Mouse (Mus musculus) brown adipose tissue, adult 24 weeks (tissue): ENCODE measurements around the gene Mthfsd. TPM values are rescaled to one million over a fixed set of nuclear protein-coding genes. Genes with fewer than 3 reads are reported as not detected.
A peak's percentile ranks its signal among the peaks of the same experiment; 100 is the strongest.

Experiments
- H3K27ac ChIP-seq: fragments of 200-500 bp; replicated peaks from 2 replicates; pipeline ENCODE4 v1.5.1; 2012; ENCODE audit warnings: low read depth, mild to moderate bottlenecking, low read length
- H3K4me1 ChIP-seq: fragments of 200-500 bp; 2 replicates; pipeline ENCODE4 v1.6.1; 2012; ENCODE audit warnings: low read length, mixed read lengths; ENCODE audit not compliant: control insufficient read depth, insufficient read depth, insufficient read length
- H3K4me3 ChIP-seq: fragments of 200-500 bp; 2 replicates; pipeline ENCODE4 v1.5.1; 2012; ENCODE audit warnings: low read depth, mild to moderate bottlenecking, low read length, moderate library complexity; ENCODE audit not compliant: insufficient read depth
- polyA plus RNA-seq: library from polyadenylated mRNA; stranded (reverse); fragments of >200 nt; gene quantifications from 2 replicates; pipeline ENCODE4 v1.2.4, GENCODE M21; 2012; ENCODE audit not compliant: missing spikeins, insufficient read depth, insufficient read length

Gene Mthfsd
- polyA plus RNA-seq, 1 experiment, result 32.1 TPM

DNA sequence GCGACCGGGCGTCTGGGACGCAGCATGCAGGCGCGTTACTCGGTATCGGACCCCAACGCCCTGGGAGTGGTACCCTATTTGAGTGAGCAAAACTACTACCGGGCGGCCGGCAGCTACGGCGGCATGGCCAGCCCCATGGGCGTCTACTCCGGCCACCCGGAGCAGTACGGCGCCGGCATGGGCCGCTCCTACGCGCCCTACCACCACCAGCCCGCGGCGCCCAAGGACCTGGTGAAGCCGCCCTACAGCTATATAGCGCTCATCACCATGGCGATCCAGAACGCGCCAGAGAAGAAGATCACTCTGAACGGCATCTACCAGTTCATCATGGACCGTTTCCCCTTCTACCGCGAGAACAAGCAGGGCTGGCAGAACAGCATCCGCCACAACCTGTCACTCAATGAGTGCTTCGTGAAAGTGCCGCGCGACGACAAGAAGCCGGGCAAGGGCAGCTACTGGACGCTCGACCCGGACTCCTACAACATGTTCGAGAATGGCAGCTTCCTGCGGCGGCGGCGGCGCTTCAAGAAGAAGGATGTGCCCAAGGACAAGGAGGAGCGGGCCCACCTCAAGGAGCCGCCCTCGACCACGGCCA is 8.5 kb upstream of the Mthfsd start:
- no peak overlapping the region for H3K27ac ChIP-seq
- H3K4me1 ChIP-seq, result no peaks in the 10 kb centered on the region
- H3K4me3 ChIP-seq, result peak overlapping the region; percentile 75

DNA sequence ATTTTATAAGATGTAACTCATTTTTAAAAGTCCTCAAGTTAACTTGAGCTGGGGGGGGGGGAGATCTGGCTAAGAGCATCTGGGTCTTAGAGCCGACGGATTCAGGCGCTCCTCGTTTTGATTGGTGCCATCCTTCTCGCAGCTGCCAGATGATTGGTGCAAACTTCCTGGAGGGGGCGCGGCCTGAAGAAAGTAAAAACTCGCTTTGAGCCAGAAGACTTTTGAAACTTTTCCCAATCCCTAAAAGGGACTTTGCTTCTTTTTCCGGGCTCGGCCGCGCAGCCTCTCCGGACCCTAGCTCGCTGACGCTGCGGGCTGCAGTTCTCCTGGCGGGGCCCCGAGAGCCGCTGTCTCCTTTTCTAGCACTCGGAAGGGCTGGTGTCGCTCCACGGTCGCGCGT is 7.8 kb upstream of the Mthfsd start, which contains the start of gene Foxc2:
Gene Foxc2 (plus strand): TSS at position 224 of the 400 bp plus-strand sequence.
- Histone ChIP-seq H3K4me1 (no peaks in the 10 kb centered on the region), H3K27ac (no peak within 1 kb of the TSS)

DNA sequence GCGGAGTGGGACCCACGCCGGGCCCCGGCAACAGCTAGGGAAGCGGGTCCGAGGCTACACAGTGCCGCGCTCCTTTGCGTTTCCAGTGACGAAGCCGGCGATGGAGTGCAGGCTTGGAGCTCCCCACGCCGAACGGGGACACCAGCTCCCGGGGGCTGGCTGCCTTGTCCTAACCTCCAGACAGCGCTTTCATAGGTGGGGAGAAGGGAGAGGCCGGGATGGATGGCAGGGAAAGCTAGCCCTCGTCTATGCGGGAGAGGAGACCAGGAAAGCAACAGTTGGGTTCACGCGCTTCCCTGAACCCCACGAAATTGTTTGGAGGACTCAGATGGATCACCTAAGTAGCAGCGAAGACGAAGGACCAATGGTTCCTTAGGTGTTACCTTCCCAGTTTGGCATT is 6.9 kb upstream of the Mthfsd start:
- Histone ChIP-seq H3K4me3 (no peak overlapping the region), H3K4me1 (no peaks in the 10 kb centered on the region), H3K27ac (no peak overlapping the region)

More for the DNA sequence above, 7.8 kb upstream of the Mthfsd start, which contains the start of gene Foxc2:
- peak within 1 kb of the TSS; percentile 75 for H3K4me3 ChIP-seq

DNA sequence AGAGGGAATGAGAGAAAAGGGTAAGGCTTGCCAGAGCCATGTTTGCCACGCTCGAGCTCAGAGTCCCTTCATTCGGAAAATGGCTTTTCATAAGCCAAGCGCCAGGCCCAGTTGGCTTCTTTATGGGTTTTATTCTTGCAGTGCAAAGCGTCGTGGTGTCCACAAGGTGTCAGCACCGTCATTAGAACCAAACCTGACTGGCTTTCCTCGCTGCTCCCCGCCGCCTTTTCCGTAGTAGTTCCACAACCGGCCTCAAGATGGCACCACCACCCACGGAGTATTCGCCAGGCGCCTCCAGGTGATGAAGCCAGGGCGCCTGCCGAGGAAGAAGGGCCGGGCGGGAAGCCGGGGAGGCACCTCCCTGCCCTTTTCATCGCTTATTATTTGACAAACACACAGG is 5.1 kb upstream of the Mthfsd start:
- Histone ChIP-seq H3K27ac (no peak overlapping the region), H3K4me1 (no peaks in the 10 kb centered on the region), H3K4me3 (no peak overlapping the region)

DNA sequence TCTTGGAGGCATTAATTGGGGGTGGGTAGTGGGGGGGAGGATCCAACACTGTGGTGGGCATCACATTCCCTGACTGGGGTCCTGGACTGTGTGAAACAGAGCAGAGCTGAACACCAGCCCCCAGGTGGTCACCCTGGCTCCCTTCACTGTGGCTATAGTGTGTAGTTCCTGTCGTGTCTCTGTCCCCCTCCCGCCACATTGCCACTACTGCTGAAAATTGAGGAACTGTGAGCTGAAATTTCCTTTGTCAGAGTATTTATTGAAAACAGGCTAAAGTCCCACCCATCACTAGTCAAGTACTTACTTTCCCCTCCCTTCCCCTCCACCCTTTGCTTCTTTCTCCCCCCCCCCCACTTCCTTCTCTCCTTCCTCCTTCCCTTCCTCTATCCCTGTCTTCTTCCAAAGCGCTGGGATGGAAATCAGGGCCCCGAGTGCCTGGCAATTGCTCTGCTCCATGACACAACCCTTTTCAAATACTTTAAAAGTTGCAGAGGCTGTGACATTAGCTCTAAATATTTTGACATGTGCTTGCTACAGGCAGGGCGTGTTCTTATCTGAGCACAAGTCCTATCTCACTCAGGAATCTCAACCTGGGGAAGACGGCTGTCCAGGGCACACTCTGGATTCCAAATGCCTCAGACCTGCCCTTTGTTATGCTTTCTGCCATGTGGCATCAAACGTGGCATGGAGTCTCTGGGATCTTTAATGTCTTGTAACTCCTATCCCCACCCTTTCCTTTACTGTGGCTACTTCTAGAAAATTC is 3.1 kb upstream of the Mthfsd start:
- Histone ChIP-seq H3K4me3 (no peak overlapping the region), H3K4me1 (no peaks in the 10 kb centered on the region), H3K27ac (no peak overlapping the region)

DNA sequence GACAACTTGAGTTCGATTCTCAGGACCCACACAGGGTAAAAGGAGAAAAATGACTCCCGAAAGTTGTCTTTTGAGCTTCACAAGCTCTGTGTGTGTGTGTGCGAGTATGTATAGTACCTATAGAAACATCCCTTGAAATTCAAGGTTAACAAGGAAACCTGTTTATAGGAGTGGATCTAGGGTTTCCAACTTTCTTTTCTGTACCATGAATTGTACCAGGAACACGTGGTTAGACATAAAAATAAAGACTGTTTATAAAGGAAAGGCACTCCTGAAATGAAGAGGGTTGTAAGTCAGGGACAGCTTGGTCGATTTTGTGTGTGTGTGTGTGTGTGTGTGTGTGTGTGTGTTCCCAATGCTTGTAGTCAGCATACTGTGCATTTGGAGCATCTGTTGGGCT is 465 bp upstream of the Mthfsd start:
- Histone ChIP-seq H3K27ac (peak overlapping the region; percentile 33; the same call in 1 of the 2 replicates), H3K4me1 (no peaks in the 10 kb centered on the region), H3K4me3 (peak overlapping the region; percentile 92)

DNA sequence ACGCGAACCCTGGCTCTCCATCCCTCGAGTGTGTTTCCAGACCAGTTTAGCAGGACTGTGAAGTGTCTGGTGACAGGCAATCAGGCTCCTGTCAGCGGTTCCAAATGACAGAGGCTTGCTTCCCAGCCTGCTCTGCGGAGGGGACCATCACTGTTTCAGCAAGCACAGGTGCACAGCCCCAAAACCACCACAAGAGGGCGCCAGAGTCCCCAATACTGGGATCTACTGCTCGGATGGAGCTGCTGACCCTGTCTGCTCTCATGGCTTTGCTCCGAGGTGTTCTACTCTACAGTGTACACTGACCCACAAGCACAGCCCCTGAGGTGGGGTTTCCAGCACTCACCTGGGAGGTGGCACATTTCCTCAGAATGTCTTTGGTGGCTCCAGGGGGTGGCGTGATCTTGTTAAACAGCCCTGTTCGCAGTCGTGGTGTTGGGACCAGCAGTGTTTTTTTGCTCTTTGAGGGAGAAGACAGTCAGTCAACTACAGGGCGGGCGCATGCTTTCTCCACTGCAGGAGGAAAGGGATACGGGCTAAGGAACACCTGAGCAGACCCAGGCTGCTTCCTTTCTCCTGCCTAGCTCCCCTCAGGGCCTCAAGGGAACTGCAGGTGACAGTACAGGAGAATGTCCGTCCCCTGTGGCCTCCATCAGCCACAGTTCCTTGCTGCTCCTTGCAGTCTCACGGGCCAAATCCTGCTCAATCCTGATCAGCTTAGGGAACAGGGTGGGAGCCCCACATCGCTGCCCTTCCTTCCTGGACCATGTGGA is 4.0 kb downstream of the Mthfsd start:
- Histone ChIP-seq H3K4me3 (no peak overlapping the region), H3K4me1 (no peaks in the 10 kb centered on the region), H3K27ac (no peak overlapping the region)

DNA sequence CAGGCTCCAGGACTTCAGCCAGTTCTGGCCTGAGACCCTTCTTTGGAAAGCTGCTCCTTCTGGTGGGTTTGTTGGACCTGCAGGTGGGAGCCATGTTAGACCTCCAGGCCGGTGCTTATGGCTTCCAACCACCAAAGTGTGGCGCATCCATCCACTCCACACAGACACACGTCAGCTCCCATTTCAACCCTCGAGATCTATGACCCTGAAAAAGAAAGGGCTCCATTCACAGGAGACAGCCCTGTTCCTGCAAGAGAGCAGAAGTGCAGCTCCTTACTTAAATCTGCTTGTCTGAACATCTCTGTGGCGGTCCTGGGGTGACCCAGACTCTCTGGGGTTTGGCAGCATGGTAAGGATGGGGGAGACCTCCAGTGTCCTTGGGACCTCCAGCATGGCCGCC is 14.7 kb downstream of the Mthfsd start:
- Histone ChIP-seq H3K4me3 (no peak overlapping the region), H3K4me1 (no peaks in the 10 kb centered on the region), H3K27ac (no peak overlapping the region)

DNA sequence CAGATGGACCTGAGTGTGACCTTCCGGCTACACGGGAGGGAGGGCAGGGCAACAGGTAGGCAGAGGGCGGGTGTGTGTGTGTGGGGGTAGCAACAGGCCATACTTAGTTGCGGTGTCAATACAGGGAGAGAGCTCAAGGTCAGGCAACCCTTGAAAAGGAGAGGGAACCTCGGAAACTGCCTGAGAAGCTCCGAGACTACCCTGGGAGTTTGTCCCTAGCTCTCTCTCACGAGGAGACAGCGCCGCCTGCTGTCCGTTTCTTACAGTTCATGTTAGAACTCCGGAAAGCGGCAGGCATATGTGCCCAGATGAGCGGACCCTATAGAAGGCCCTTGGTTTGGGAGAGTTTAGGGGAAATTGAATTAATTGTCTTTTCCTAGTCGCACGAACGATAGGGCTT is 15.6 kb downstream of the Mthfsd start:
- H3K4me3 ChIP-seq, result no peak overlapping the region
- no peak overlapping the region for H3K27ac ChIP-seq
- no peaks in the 10 kb centered on the region for H3K4me1 ChIP-seq

DNA sequence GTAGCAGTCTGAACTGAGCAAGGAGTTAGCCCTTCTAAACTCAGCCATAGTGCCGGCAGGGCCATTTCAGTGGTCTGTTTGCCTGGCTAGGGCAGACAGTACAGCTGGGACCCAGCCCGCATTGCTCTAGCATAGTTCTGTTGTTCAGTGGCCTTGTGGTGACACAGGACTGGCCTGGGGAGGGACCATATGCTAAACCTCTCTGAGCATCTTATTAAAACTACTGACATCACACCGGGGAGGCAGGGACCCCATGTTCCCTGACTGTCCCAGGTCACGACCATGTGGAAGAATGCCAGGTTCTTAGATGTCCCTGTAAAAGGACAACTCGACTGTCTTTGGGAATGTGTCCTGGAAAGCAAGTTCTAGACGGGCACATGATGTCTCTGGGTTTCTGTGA is 16.1 kb downstream of the Mthfsd start:
- no peaks in the 10 kb centered on the region for H3K4me1 ChIP-seq
- no peak overlapping the region for H3K4me3 ChIP-seq
- H3K27ac ChIP-seq, result no peak overlapping the region

DNA sequence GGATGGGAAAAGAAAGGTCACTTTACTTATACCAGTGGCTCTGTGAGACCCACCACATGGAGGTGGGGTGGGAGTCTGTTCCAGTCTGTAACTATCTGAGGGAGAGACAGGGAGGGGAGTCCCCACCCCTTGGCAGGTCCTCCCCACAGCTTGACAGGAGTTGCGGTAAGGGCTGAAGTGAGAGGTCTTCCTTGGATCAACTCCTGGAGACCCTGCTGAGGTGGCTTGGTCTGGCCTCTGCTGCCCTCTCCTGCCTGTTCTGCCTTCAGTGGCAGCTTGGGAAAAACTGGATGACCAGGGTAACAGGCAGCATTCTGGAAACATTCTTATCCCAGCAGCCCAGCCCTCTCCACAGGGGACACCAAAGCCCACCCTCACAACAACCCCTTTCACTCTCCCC is 17.5 kb downstream of the Mthfsd start:
- no peaks in the 10 kb centered on the region for H3K4me1 ChIP-seq
- no peak overlapping the region for H3K27ac ChIP-seq
- no peak overlapping the region for H3K4me3 ChIP-seq

DNA sequence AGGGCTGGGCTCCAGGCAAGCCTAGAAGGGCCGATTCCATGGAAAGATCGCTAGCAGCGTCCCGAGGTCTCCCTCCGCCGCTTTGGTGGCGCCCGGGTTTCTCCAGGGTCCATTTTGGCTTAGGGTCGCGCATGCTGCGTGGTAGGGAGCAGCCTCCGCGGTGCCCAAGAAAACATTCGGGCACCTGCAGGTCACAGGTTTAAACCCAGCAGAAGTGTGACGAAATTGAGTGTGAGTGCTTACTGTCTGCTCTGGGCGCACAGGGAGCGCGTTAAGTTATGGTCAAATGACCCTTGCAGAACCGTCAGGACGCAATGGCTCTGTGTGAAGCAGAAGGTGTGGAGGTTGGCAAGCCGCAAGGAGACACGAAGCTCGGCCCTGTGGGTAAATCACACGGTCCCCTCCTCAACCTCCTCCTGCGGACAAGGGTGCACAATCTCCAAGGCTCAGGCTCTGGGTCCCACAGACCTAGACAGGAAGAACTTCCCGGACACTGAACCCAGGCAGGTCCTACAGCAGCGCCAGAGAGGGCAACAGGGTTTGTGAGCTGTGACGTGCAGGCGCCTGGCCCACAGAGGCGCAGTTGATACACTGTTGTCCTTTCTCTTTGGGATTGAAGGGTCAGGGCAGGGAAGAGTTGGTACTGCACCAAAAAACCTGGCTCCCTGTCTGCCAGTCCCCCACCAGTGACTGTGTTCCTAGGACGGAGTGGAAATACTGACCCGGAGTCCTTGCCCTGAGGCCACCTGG is 18.4 kb downstream of the Mthfsd start:
- no peaks in the 10 kb centered on the region for H3K4me1 ChIP-seq
- no peak overlapping the region for H3K4me3 ChIP-seq
- no peak overlapping the region for H3K27ac ChIP-seq

DNA sequence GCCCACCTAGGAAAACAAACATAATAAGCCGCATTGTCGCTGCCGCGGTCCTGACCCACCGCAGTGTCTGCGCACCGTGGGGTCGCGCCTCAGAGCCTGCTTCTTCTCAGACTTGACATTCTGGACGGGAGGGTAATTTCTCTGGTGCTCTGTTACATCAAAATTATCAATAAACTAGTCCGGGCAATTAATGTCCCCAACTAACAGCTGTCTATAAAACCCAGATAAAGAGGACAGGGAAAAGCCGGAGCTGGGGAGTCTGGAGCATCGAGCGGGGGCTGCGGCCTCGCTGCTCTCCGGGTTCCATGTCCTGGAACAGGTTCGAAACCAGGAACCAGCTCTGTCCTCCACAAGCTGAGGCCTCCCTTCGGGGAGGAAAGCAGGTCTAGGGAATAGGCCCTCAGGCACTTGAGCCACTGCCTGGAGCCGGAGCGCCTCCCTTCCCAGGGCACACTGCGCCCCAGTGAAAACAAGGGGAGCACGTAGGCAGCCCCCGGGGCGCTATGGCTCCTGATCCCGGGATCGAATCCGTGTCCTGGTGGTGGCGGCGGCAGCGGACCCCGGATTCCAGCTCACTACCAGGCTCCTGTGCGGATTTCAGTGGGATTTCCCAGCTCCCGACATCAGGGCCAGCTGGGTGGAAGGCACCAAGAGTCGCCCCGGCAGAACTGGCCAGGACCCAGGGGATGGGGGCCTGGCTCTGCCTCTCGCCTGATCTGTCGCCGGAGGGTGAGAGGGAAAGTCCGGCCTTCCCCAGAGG is 19.1 kb downstream of the Mthfsd start:
- Histone ChIP-seq H3K4me3 (no peak overlapping the region), H3K27ac (no peak overlapping the region), H3K4me1 (no peaks in the 10 kb centered on the region)

DNA sequence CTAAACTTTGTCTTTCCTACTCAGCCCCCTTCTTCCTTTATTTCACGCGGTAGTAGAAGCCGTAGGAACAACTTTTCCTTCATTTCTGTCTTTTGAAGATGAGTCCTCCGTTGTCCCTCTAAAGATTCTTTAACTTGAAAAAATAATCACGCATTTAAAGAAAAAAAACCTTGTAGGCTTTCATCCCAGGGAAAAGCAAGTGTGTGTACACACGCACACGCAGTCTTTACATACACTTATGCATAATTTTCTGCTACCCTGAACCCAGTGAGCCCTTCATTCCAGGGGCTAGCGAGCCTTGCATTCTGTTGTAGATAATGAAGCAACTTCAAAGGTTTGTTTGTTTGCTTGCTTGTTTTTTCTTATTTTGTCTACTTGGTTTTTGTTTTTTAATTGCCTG is 19.9 kb downstream of the Mthfsd start:
- no peak overlapping the region for H3K4me3 ChIP-seq
- no peaks in the 10 kb centered on the region for H3K4me1 ChIP-seq
- no peak overlapping the region for H3K27ac ChIP-seq
